Mouse (Mus musculus) intestine, postnatal 0 days (tissue): ENCODE data around the gene Gdap1l1. TPM values are rescaled to one million over a fixed set of nuclear protein-coding genes. Genes with fewer than 3 reads are reported as not detected.
A peak's percentile ranks its signal among the peaks of the same experiment; 100 is the strongest.

Source experiments
- ATAC-seq: fragments of 200-750 bp; cut with Nextera tagmentation; 2 replicates; pipeline ENCODE4 v1.8.0; 2017; ENCODE audit warnings: mild to moderate bottlenecking, moderate TSS enrichment, moderate library complexity
- H3K27ac ChIP-seq: fragments of 300-500 bp; sonication (generic); 2 replicates; pipeline ENCODE4 v1.5.1; 2014; ENCODE audit warnings: mild to moderate bottlenecking, low read depth, low read length, moderate library complexity
- H3K27me3 ChIP-seq: fragments of 300-500 bp; sonication (generic); replicated peaks from 2 replicates; pipeline ENCODE4 v1.6.1; 2014; ENCODE audit warnings: low read length, mixed read lengths; ENCODE audit not compliant: control insufficient read depth, insufficient read depth
- H3K36me3 ChIP-seq: fragments of 300-500 bp; sonication (generic); 2 replicates; pipeline ENCODE4 v1.6.1; 2014; ENCODE audit warnings: mild to moderate bottlenecking, moderate library complexity; ENCODE audit not compliant: control insufficient read depth, insufficient read depth
- H3K4me1 ChIP-seq: fragments of 300-500 bp; sonication (generic); replicated peaks from 2 replicates; pipeline ENCODE4 v1.6.1; 2014; ENCODE audit warnings: antibody characterized with exemption, low read length, mixed read lengths; ENCODE audit not compliant: control insufficient read depth, insufficient read depth
- H3K4me2 ChIP-seq: fragments of 300-500 bp; sonication (generic); replicated peaks from 2 replicates; pipeline ENCODE4 v1.6.1; 2014; ENCODE audit warnings: low read depth, mild to moderate bottlenecking, moderate library complexity
- H3K4me3 ChIP-seq: fragments of 300-500 bp; sonication (generic); 2 replicates; pipeline ENCODE4 v1.5.1; 2014; ENCODE audit warnings: low read depth, low read length
- H3K9ac ChIP-seq: fragments of 300-500 bp; sonication (generic); 2 replicates; pipeline ENCODE4 v1.6.1; 2014; ENCODE audit warnings: mild to moderate bottlenecking, low read depth, low read length
- H3K9me3 ChIP-seq: fragments of 300-500 bp; sonication (generic); 2 replicates; pipeline ENCODE4 v1.6.1; 2016; ENCODE audit warnings: mixed run types; ENCODE audit not compliant: control insufficient read depth
- CTCF ChIP-seq: sonication (generic); IDR thresholded peaks from 2 replicates; pipeline ENCODE4 v1.5.1; 2016; ENCODE audit warnings: low read depth, mild to moderate bottlenecking, control low read depth, antibody characterized with exemption, moderate library complexity
- WGBS: fragments of 180-500 bp; shearing (Covaris S2); extraction: QIAGEN DNeasy Blood & Tissue Kit; methylation state at CpG from one replicate; pipeline ENCODE4 v1.1.7; 2014; 5-methylcytosine and 5-hydroxymethylcytosine counted together
- polyA plus RNA-seq: library from polyadenylated mRNA; unstranded; fragments of >200 nt; fragmentation: Nextera tagmentation; extraction: Ambion mirVana; gene quantifications from 2 replicates; pipeline ENCODE4 v1.2.1, GENCODE M21; 2015

Gene Gdap1l1
- polyA plus RNA-seq, 1 experiment from 2014 or later: 2.4 TPM

GRCm38 (mm10) chr2:163431289-163431688 is 7.0 kb upstream of the Gdap1l1 start:
- H3K4me1 ChIP-seq: no peaks in the 10 kb centered on the region
- H3K4me3 ChIP-seq: no peak overlapping the region
- no peak overlapping the region for H3K27ac ChIP-seq
- H3K4me2 ChIP-seq: no peak overlapping the region
- no peak for TF ChIP-seq CTCF
- H3K27me3 ChIP-seq: no peaks in the 10 kb centered on the region
- H3K9me3 ChIP-seq: no peaks in the 10 kb centered on the region
- H3K9ac ChIP-seq: no peak overlapping the region
- ATAC-seq: no peak
- 82% methylated on average over 9 of the region's 9 CpGs for WGBS
- H3K36me3 ChIP-seq: no peaks in the 10 kb centered on the region; the same call in 1 of the 2 replicates

GRCm38 (mm10) chr2:163433971-163434370 is 4.3 kb upstream of the Gdap1l1 start:
- no peaks in the 10 kb centered on the region for H3K4me1 ChIP-seq
- 9% methylated on average over 4 of the region's 4 CpGs for WGBS
- no peaks in the 10 kb centered on the region; the same call in 1 of the 2 replicates for H3K36me3 ChIP-seq
- peaks cover 10% of the 10 kb centered on the region for H3K27me3 ChIP-seq
- no peak for ATAC-seq
- H3K9me3 ChIP-seq: no peaks in the 10 kb centered on the region
- no peak overlapping the region for H3K27ac ChIP-seq
- H3K4me2 ChIP-seq: no peak overlapping the region
- H3K4me3 ChIP-seq: no peak overlapping the region
- no peak for TF ChIP-seq CTCF
- H3K9ac ChIP-seq: no peak overlapping the region

GRCm38 (mm10) chr2:163437800-163438199 is 476 bp upstream of the Gdap1l1 start:
- H3K9me3 ChIP-seq: no peaks in the 10 kb centered on the region
- no peak overlapping the region for H3K4me2 ChIP-seq
- no peaks in the 10 kb centered on the region for H3K36me3 ChIP-seq
- H3K4me3 ChIP-seq: no peak overlapping the region
- 54% methylated on average over 4 of the region's 4 CpGs for WGBS
- no peak overlapping the region for H3K9ac ChIP-seq
- no peak overlapping the region for H3K27ac ChIP-seq
- TF ChIP-seq CTCF: no peak
- no peak for ATAC-seq
- peaks cover 13% of the 10 kb centered on the region for H3K27me3 ChIP-seq
- no peaks in the 10 kb centered on the region for H3K4me1 ChIP-seq

- WGBS: 3% methylated on average over 30 of the region's 30 CpGs
- no peak for ATAC-seq
- TF ChIP-seq CTCF: no peak
- Histone ChIP-seq H3K9ac (no peak overlapping the region), H3K36me3 (no peaks in the 10 kb centered on the region), H3K4me2 (peak overlapping the region; percentile 50), H3K27me3 (peaks cover 13% of the 10 kb centered on the region), H3K9me3 (no peaks in the 10 kb centered on the region), H3K27ac (no peak overlapping the region), H3K4me3 (peak overlapping the region; percentile 28), H3K4me1 (no peaks in the 10 kb centered on the region)
Observed at GRCm38 (mm10) chr2:163438619-163439451, 559 bp downstream of the Gdap1l1 start.

- WGBS: 45% methylated on average over 1 of the region's 1 CpGs
- no peak overlapping the region for H3K4me2 ChIP-seq
- H3K9ac ChIP-seq: no peak overlapping the region
- no peak for ATAC-seq
- no peak overlapping the region for H3K4me3 ChIP-seq
- H3K9me3 ChIP-seq: no peaks in the 10 kb centered on the region
- no peak overlapping the region for H3K27ac ChIP-seq
- peaks cover 13% of the 10 kb centered on the region for H3K27me3 ChIP-seq
- no peaks in the 10 kb centered on the region for H3K36me3 ChIP-seq
- no peaks in the 10 kb centered on the region for H3K4me1 ChIP-seq
- TF ChIP-seq CTCF: no peak
Observed at GRCm38 (mm10) chr2:163439488-163439887, 1.2 kb downstream of the Gdap1l1 start.

GRCm38 (mm10) chr2:163443543-163443942 is 5.3 kb downstream of the Gdap1l1 start:
- no peaks in the 10 kb centered on the region for H3K9me3 ChIP-seq
- 56% methylated on average over 6 of the region's 6 CpGs for WGBS
- H3K36me3 ChIP-seq: no peaks in the 10 kb centered on the region
- no peak overlapping the region for H3K4me2 ChIP-seq
- H3K4me1 ChIP-seq: no peaks in the 10 kb centered on the region
- peaks cover 7% of the 10 kb centered on the region for H3K27me3 ChIP-seq
- no peak for ATAC-seq
- H3K9ac ChIP-seq: no peak overlapping the region
- no peak overlapping the region for H3K27ac ChIP-seq
- TF ChIP-seq CTCF: no peak
- no peak overlapping the region for H3K4me3 ChIP-seq
